Mouse (Mus musculus) ES-E14 (cell line): ENCODE measurements at regions not wholly inside any gene's neighbourhood (a gene's known extent, or its start where the extent isn't known, plus 50 kb on each side); places are given as distances from the start of the nearest gene placed in this dataset.

ENCODE experiments used
- CHD2 ChIP-seq: IDR thresholded peaks from 2 replicates; pipeline ENCODE4 v1.6.1; 2014; ENCODE audit warnings: mild to moderate bottlenecking, low read depth, low read length, inconsistent platforms
- ZC3H11A ChIP-seq: IDR thresholded peaks from 2 replicates; pipeline ENCODE4 v1.6.1; 2012; ENCODE audit warnings: low read depth, mild to moderate bottlenecking, inconsistent platforms, low read length, borderline replicate concordance
- ZNF384 ChIP-seq: IDR thresholded peaks from 2 replicates; pipeline ENCODE4 v1.6.1; 2012; ENCODE audit warnings: low read depth, low read length, inconsistent platforms

GRCm38 (mm10) chr13:51328971-51329346, 79.5 kb upstream of the S1pr3 start:
- TF ChIP-seq CHD2: no peak
- TF ChIP-seq ZNF384: no peak
- TF ChIP-seq ZC3H11A: no peak
